Mouse (Mus musculus) yolk sac, embryonic 10.5 days (tissue): ENCODE data around the gene Tmem240.
"Not testable (repeated sequence)": the region's sequence is repeated elsewhere in the genome, so short reads cannot be mapped to it uniquely, and the experiment has no call there.

ENCODE experiments used
- DNase-seq: peaks from one replicate; pipeline ENCODE4 v3.0.0-alpha.2; 2017; ENCODE audit warnings: low spot score

Gene Tmem240

GRCm38 (mm10) chr4:155770626-155771025 is 36.0 kb downstream of the Tmem240 start:
- DNase-seq: no peak

GRCm38 (mm10) chr4:155771706-155772105 is 37.1 kb downstream of the Tmem240 start:
- no peak for DNase-seq

GRCm38 (mm10) chr4:155772786-155773185 is 38.2 kb downstream of the Tmem240 start:
- no peak for DNase-seq

GRCm38 (mm10) chr4:155773335-155774078 is 38.9 kb downstream of the Tmem240 start:
- no peak for DNase-seq

GRCm38 (mm10) chr4:155774280-155774754 is 39.7 kb downstream of the Tmem240 start, which contains the start of gene Vwa1:
Gene Vwa1 (minus strand): TSS chr4:155774698.
- DNase-seq: peak; percentile 84

- DNase-seq: no peak
Measured at GRCm38 (mm10) chr4:155774971-155775740, 40.6 kb downstream of the Tmem240 start.

- no peak for DNase-seq
Measured at GRCm38 (mm10) chr4:155775855-155776254, 41.3 kb downstream of the Tmem240 start.

- peak; percentile 80 for DNase-seq
Measured at GRCm38 (mm10) chr4:155776704-155777335, 42.2 kb downstream of the Tmem240 start.

- no peak for DNase-seq
Measured at GRCm38 (mm10) chr4:155777816-155778215, 43.2 kb downstream of the Tmem240 start.

- DNase-seq: no peak
Measured at GRCm38 (mm10) chr4:155779498-155779897, 44.9 kb downstream of the Tmem240 start.

GRCm38 (mm10) chr4:155780895-155781294 is 46.3 kb downstream of the Tmem240 start:
- DNase-seq: no peak

- no peak for DNase-seq
Measured at GRCm38 (mm10) chr4:155783486-155784080, 49.0 kb downstream of the Tmem240 start.

GRCm38 (mm10) chr4:155784081-155784701 is 49.6 kb downstream of the Tmem240 start:
- peak; percentile 83 for DNase-seq

GRCm38 (mm10) chr4:155785246-155785645 is 50.6 kb downstream of the Tmem240 start:
- no peak for DNase-seq

GRCm38 (mm10) chr4:155785819-155786218 is 51.2 kb downstream of the Tmem240 start, which contains the start of gene Tmem88b:
Gene Tmem88b (minus strand): TSS chr4:155785874.
- no peak for DNase-seq

GRCm38 (mm10) chr4:155788300-155788699 is 53.7 kb downstream of the Tmem240 start:
- no peak for DNase-seq

- DNase-seq: not testable (repeated sequence)
Measured at GRCm38 (mm10) chr4:155788833-155789232, 54.2 kb downstream of the Tmem240 start.

- no peak for DNase-seq
Measured at GRCm38 (mm10) chr4:155790021-155790489, 55.5 kb downstream of the Tmem240 start, which contains the start of gene Ankrd65. Gene Ankrd65 (plus strand): TSS chr4:155790439.
